Mouse (Mus musculus) large intestine, adult 2 months (tissue): ENCODE measurements around the gene 4931414P19Rik. TPM values are rescaled to one million over a fixed set of nuclear protein-coding genes. Genes with fewer than 3 reads are reported as not detected.
"Not testable (repeated sequence)": the region's sequence is repeated elsewhere in the genome, so short reads cannot be mapped to it uniquely, and the experiment has no call there.

ENCODE experiments used
- DNase-seq: peaks from one replicate; pipeline ENCODE4 v3.0.0-alpha.2; 2012; ENCODE audit warnings: low read depth, low spot score
- WGBS: fragments of 180-500 bp; shearing (Covaris S2); methylation state at CpG from one replicate; pipeline ENCODE4 v1.1.7; 2018; 5-methylcytosine and 5-hydroxymethylcytosine counted together
- polyA plus RNA-seq: library from polyadenylated mRNA; depleted of rRNA; stranded (reverse); fragments of >200 nt; gene quantifications from 2 replicates; pipeline ENCODE4 v1.2.3, GENCODE M21; 2012

Gene 4931414P19Rik
- polyA plus RNA-seq, 1 experiment, result 5.5 TPM

GRCm38 (mm10) chr14:54630583-54631239, 24.9 kb upstream of the 4931414P19Rik start:
- no peak for DNase-seq
- WGBS, result 83% methylated on average over 11 of the region's 11 CpGs

DNA sequence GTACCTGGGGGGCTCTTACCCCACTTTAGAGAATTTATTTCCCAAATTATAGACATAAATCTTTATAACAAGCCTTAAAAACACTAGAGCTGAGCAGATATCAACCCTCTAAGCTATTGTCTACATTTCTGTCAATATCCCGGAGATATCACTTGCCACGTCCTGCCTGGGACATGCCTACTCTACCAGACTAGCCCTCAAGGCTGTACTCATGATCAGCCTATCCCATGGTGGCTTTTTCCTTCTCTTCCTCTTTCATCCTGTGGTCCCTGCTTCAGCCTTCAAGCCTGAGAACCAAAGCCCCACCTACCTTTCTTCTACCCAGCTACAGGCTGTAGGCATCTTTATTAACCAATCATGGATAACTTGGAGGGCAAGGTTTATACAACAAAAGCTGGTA, 24.0 kb upstream of the 4931414P19Rik start:
- no peak for DNase-seq

DNA sequence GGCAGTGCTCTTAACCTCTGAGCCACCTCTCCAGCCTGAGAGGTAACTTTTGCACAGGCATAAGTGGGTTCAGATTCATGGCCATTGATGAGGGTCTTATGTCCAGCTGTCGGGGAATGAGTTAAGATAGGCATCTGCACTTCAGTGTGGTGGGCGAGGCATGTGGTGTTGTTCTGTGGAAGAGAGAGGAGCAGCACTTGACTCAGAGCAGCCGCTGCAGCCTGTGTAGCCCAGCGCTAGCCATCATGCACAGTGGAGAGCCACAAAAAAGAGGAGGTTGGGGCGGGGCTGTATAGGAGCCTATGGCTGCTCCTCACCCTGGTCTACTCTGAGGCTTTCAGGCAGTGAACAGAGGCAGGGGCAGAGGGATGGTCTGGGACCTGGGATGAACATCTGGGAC, 22.3 kb upstream of the 4931414P19Rik start:
- 69% methylated on average over 5 of the region's 5 CpGs for WGBS
- DNase-seq, result no peak

More for the DNA sequence above, 24.0 kb upstream of the 4931414P19Rik start:
- 89% methylated on average over 2 of the region's 2 CpGs for WGBS

- DNase-seq, result no peak
- 85% methylated on average over 10 of the region's 10 CpGs for WGBS
These were observed 19.2 kb upstream of the 4931414P19Rik start for GRCm38 (mm10) chr14:54624976-54625375.

GRCm38 (mm10) chr14:54623334-54623733, 17.5 kb upstream of the 4931414P19Rik start:
- WGBS, result 76% methylated on average over 6 of the region's 6 CpGs
- no peak for DNase-seq

DNA sequence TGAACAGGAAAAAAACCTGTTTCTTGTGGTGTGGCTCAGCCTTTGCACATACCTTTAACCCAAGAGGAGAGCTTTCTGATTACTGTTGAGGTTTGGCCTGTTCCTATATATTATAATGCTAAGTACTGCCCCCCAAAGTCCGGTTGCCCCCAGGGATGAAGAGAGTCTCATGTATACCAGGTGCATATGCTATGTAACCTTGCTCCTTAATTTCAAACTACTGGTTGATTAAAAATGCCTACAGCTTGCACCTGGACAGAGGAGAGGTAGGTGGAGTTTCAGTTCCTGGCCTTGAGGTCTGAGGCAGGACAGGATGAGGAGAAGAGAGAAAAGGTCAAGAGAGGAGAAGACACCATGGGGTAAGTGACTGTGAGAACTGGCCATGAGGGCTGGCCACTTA, 15.3 kb upstream of the 4931414P19Rik start, which contains the start of gene Psmb11:
Psmb11 (plus strand) TSS at position 301 of the 400 bp plus-strand sequence.
- 95% methylated on average over 1 of the region's 1 CpGs for WGBS

GRCm38 (mm10) chr14:54617897-54618365, 12.1 kb upstream of the 4931414P19Rik start, which contains the start of gene Psmb5:
TSS of gene Psmb5 (minus strand) at chr14:54618022.
- no peak for DNase-seq
- WGBS, result 1% methylated on average over 25 of the region's 25 CpGs

More for the DNA sequence above, 15.3 kb upstream of the 4931414P19Rik start, which contains the start of gene Psmb11:
- DNase-seq, result no peak

DNA sequence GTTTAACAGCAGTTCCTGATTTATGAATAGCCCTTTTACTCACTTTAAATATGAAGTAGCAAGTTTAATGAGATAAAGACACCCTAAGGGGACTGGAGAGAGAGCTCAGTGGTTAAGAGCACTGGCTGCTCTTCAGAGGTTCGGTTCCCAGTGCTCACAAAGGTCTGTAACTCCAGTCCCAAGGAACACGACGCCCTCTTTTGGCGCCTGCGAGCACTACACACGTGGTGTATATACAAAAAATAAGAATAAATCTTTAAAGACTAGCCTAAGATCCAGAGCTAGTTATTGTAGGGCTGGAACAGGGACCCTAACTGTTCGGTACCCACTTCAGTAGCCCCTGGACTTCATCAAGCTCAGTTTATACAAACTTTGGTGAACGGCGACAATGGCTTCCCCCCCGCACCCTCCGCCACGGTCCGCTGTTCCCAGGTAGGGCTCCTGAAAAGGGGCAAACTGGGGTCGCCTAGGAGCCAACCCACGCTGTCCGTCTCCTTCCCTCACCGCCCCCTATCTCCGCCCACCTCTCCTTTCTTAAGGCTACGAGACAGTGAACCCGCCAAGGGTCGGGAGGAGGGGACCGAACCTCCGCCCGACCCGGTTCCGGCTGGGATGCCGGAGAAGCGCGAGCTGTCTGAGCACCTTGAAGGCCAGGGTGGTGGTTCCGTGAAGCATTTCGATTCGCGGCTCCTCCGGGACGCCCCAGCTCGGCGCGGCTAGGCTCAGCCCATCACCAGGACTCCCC, 11.5 kb upstream of the 4931414P19Rik start:
- 2% methylated on average over 38 of the region's 38 CpGs for WGBS
- no peak for DNase-seq

DNA sequence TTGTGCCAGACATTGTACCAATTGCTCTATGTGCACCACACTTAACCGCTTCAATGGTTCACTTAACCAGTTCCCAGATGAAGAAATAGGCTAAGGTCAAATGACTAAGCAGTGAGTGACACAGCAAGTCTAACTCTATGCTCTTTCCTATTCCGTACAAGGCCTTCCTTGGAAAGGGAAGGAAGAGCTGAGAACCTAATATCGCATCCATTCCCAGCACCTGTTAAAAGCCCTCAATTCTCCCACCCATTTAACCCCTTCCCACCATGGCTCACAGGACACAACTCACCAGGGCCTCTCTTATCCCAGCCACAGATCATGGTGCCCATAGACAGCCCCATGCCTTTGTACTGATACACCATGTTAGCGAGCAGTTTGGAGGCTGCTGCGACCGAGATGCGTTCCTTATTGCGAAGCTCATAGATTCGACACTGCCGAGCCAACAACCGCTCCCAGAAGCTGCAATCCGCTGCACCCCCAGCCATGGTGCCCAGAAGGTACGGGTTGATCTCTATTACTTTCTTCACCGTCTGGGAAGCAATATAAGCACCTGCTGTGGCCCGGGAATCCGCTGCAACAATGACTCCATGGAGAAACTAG, 10.5 kb upstream of the 4931414P19Rik start:
- WGBS, result 94% methylated on average over 16 of the region's 16 CpGs

GRCm38 (mm10) chr14:54614130-54614529, 8.3 kb upstream of the 4931414P19Rik start:
- DNase-seq, result not testable (repeated sequence)
- 92% methylated on average over 16 of the region's 16 CpGs for WGBS

More for the DNA sequence above, 10.5 kb upstream of the 4931414P19Rik start:
- no peak for DNase-seq

- WGBS, result 85% methylated on average over 6 of the region's 6 CpGs
These were observed 4.9 kb upstream of the 4931414P19Rik start for GRCm38 (mm10) chr14:54610648-54611047.

DNA sequence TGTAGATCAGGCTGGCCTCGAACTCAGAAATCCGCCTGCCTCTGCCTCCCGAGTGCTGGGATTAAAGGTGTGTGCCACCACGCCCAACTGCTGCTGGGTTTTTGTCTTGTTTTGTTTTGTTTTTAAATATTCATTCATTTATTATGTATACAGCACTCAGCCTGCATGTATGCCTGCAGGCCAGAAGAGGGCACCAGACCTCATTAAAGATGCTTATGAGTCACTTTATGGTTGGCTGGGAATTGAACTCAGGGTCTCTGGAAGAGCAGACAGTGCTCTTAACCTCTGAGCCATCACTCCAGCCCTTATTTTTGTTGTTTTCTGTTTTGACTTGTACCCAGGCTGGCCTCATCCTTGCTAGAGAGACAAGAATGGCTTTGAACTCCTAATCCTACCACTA, 4.2 kb upstream of the 4931414P19Rik start:
- 74% methylated on average over 4 of the region's 4 CpGs for WGBS

More at GRCm38 (mm10) chr14:54610648-54611047, 4.9 kb upstream of the 4931414P19Rik start:
- no peak for DNase-seq

GRCm38 (mm10) chr14:54609245-54609644, 3.5 kb upstream of the 4931414P19Rik start:
- 68% methylated on average over 4 of the region's 4 CpGs for WGBS
- DNase-seq, result no peak

More for the DNA sequence above, 4.2 kb upstream of the 4931414P19Rik start:
- no peak for DNase-seq

DNA sequence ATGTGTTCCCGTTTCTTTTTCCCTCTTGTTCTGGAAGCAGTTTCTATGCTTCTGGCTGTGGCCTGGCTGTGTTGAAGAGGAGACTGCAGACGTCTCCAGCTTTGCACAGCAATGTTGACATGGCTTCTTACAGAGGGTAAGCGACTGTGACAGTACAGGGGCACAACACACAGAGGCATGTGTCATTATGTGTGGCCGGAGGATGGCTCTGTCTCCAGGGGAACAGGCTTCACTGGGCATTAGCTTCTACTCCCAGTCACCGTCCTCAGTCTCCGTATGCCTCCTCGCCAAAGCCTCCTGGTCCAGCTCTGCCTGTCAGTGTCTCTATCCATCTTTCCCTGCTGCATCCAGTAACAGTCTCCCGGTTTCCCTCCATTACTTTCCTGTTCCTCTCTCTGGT, 1.4 kb upstream of the 4931414P19Rik start:
- DNase-seq, result no peak
- 70% methylated on average over 8 of the region's 8 CpGs for WGBS

GRCm38 (mm10) chr14:54603686-54604085, 2.1 kb downstream of the 4931414P19Rik start:
- DNase-seq, result no peak
- WGBS, result 81% methylated on average over 8 of the region's 8 CpGs

- DNase-seq, result peak; percentile 95
- WGBS, result under 1% methylated on average over 46 of the region's 46 CpGs
These were observed 2.6 kb downstream of the 4931414P19Rik start for GRCm38 (mm10) chr14:54603038-54603654.

GRCm38 (mm10) chr14:54602613-54603012, 3.2 kb downstream of the 4931414P19Rik start:
- DNase-seq, result no peak
- WGBS, result 42% methylated on average over 4 of the region's 4 CpGs

DNA sequence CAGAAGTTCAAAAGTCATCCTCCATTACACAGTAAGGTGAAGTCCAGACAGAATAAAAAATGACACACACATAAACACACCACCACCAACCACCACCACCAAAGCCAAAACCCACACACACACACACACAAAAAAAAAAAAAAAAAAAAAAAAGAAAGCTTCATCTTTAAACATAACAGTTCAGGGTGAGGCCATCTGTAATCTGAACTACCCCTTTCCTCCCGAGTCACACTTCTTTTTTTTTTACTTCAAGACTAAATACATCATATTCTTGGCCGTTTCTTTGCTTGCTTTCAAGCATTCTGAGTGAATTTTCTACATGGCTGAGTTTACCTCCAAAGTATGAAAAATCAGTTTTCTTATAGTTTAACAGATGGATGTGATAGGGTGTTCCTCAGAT, 4.2 kb downstream of the 4931414P19Rik start:
- no peak for DNase-seq
- 80% methylated on average over 2 of the region's 2 CpGs for WGBS

DNA sequence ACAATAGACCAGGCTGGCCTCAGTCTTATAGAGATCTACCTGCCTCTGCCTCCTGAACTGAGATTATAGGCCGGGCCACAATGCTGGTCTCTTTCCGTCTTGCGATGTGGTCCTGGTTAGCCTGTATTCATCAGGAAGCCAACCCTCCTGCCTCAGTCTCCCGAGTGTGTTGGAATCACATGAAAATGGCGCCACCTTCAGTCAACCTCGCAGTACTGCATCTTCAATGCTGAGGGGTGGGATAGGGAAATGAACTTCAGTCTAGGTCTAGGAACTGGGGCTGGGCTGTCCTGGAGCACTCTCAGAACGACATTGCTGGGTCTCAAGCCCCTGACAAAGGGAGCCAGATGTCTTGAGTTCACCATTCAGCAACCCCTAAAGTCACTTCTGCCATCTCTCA, 8.7 kb downstream of the 4931414P19Rik start:
- WGBS, result 86% methylated on average over 7 of the region's 7 CpGs
- no peak for DNase-seq
